Mouse (Mus musculus): ENCODE measurements at regions not wholly inside any gene's neighbourhood (a gene's known extent, or its start where the extent isn't known, plus 50 kb on each side); places are given as distances from the start of the nearest gene placed in this dataset.

GRCm38 (mm10) chr16:30788321-30788781 lies 188.8 kb downstream of the Fam43a start:
- WGBS = 86% methylated on average over 11 of the region's 11 CpGs
- no peak for ATAC-seq (ENCODE audit: low read depth)

GRCm38 (mm10) chr16:30788944-30789781 lies 189.6 kb downstream of the Fam43a start:
- H3K4me3 ChIP-seq = no peak overlapping the region
- peaks cover 31% of the 10 kb centered on the region for H3K4me1 ChIP-seq (replicated peaks)
- no peak overlapping the region for H3K27ac ChIP-seq (replicated peaks)
- no peak overlapping the region for H3K4me2 ChIP-seq
- H3K27me3 ChIP-seq = peaks cover 4% of the 10 kb centered on the region; the same call in 1 of the 2 replicates
- no peaks in the 10 kb centered on the region for H3K9me3 ChIP-seq
- H3K36me3 ChIP-seq = no peaks in the 10 kb centered on the region
- WGBS = 79% methylated on average over 15 of the region's 15 CpGs
- no peak for ATAC-seq (ENCODE audit: low read depth)
- H3K9ac ChIP-seq = no peak overlapping the region

More at GRCm38 (mm10) chr16:30788321-30788781, 188.8 kb downstream of the Fam43a start:
- Histone ChIP-seq H3K9me3 (no peaks in the 10 kb centered on the region), H3K9ac (no peak overlapping the region), H3K36me3 (no peaks in the 10 kb centered on the region), H3K4me3 (no peak overlapping the region), H3K27me3 (peaks cover 4% of the 10 kb centered on the region; the same call in 1 of the 2 replicates), H3K4me2 (no peak overlapping the region), H3K4me1 (replicated peaks) (peaks cover 29% of the 10 kb centered on the region), H3K27ac (replicated peaks) (no peak overlapping the region)

GRCm38 (mm10) chr16:30790036-30790435 lies 190.5 kb downstream of the Fam43a start:
- Histone ChIP-seq H3K9ac (no peak overlapping the region), H3K36me3 (no peaks in the 10 kb centered on the region), H3K4me2 (no peak overlapping the region), H3K9me3 (no peaks in the 10 kb centered on the region), H3K4me1 (replicated peaks) (peaks cover 31% of the 10 kb centered on the region), H3K27me3 (peaks cover 4% of the 10 kb centered on the region; the same call in 1 of the 2 replicates), H3K27ac (replicated peaks) (peak overlapping the region; percentile 61), H3K4me3 (no peak overlapping the region)
- WGBS = 52% methylated on average over 3 of the region's 3 CpGs
- ATAC-seq (ENCODE audit: low read depth) = no peak; the same call in 1 of the 2 replicates

- Histone ChIP-seq H3K4me3 (no peak overlapping the region), H3K36me3 (no peaks in the 10 kb centered on the region), H3K4me1 (replicated peaks) (peaks cover 31% of the 10 kb centered on the region), H3K9ac (no peak overlapping the region), H3K9me3 (no peaks in the 10 kb centered on the region), H3K27me3 (peaks cover 4% of the 10 kb centered on the region; the same call in 1 of the 2 replicates), H3K4me2 (no peak overlapping the region), H3K27ac (replicated peaks) (peak overlapping the region; percentile 61)
- 24% methylated on average over 4 of the region's 4 CpGs for WGBS
- ATAC-seq (ENCODE audit: low read depth) = no peak
Measured at GRCm38 (mm10) chr16:30790551-30791001, 191.1 kb downstream of the Fam43a start.

GRCm38 (mm10) chr16:30791048-30791855 lies 191.7 kb downstream of the Fam43a start:
- WGBS = 60% methylated on average over 10 of the region's 10 CpGs
- Histone ChIP-seq H3K27ac (replicated peaks) (peak overlapping the region; percentile 61; the same call in 1 of the 2 replicates), H3K4me1 (replicated peaks) (peaks cover 31% of the 10 kb centered on the region), H3K4me2 (no peak overlapping the region), H3K36me3 (no peaks in the 10 kb centered on the region), H3K9ac (no peak overlapping the region), H3K27me3 (peaks cover 4% of the 10 kb centered on the region; the same call in 1 of the 2 replicates), H3K4me3 (no peak overlapping the region), H3K9me3 (no peaks in the 10 kb centered on the region)
- no peak for ATAC-seq (ENCODE audit: low read depth)

GRCm38 (mm10) chr16:30792738-30793377 lies 193.3 kb downstream of the Fam43a start:
- Histone ChIP-seq H3K4me2 (no peak overlapping the region), H3K27me3 (no peaks in the 10 kb centered on the region; the same call in 1 of the 2 replicates), H3K36me3 (no peaks in the 10 kb centered on the region), H3K4me1 (replicated peaks) (peaks cover 34% of the 10 kb centered on the region), H3K9me3 (no peaks in the 10 kb centered on the region), H3K27ac (replicated peaks) (no peak overlapping the region), H3K4me3 (no peak overlapping the region), H3K9ac (no peak overlapping the region)
- 0 out of 2 replicates have a peak, but pooled peaks have one; percentile 6 for ATAC-seq (ENCODE audit: low read depth)
- 73% methylated on average over 11 of the region's 11 CpGs for WGBS

- H3K27ac ChIP-seq (replicated peaks) = no peak overlapping the region
- no peak overlapping the region for H3K4me2 ChIP-seq
- H3K9me3 ChIP-seq = no peaks in the 10 kb centered on the region
- ATAC-seq (ENCODE audit: low read depth) = 0 out of 2 replicates have a peak, but pooled peaks have one; percentile 62
- peaks cover 39% of the 10 kb centered on the region for H3K4me1 ChIP-seq (replicated peaks)
- no peak overlapping the region for H3K4me3 ChIP-seq
- H3K27me3 ChIP-seq = no peaks in the 10 kb centered on the region; the same call in 1 of the 2 replicates
- WGBS = 46% methylated on average over 9 of the region's 9 CpGs
- no peak overlapping the region for H3K9ac ChIP-seq
- no peaks in the 10 kb centered on the region for H3K36me3 ChIP-seq
Measured at GRCm38 (mm10) chr16:30793378-30793753, 193.8 kb downstream of the Fam43a start.

- Histone ChIP-seq H3K4me2 (no peak overlapping the region), H3K9me3 (no peaks in the 10 kb centered on the region), H3K4me1 (replicated peaks) (peaks cover 41% of the 10 kb centered on the region), H3K27me3 (no peaks in the 10 kb centered on the region), H3K36me3 (no peaks in the 10 kb centered on the region), H3K27ac (replicated peaks) (no peak overlapping the region), H3K9ac (no peak overlapping the region), H3K4me3 (no peak overlapping the region)
- no peak for ATAC-seq (ENCODE audit: low read depth)
- 89% methylated on average over 3 of the region's 3 CpGs for WGBS
Measured at GRCm38 (mm10) chr16:30793856-30794255, 194.3 kb downstream of the Fam43a start.

GRCm38 (mm10) chr16:30795501-30795904 lies 196.0 kb downstream of the Fam43a start:
- ATAC-seq (ENCODE audit: low read depth) = no peak
- H3K9ac ChIP-seq = no peak overlapping the region
- no peak overlapping the region for H3K4me3 ChIP-seq
- peaks cover 28% of the 10 kb centered on the region for H3K4me1 ChIP-seq (replicated peaks)
- WGBS = 88% methylated on average over 5 of the region's 5 CpGs
- H3K4me2 ChIP-seq = no peak overlapping the region
- H3K27ac ChIP-seq (replicated peaks) = no peak overlapping the region
- no peaks in the 10 kb centered on the region for H3K27me3 ChIP-seq
- H3K9me3 ChIP-seq = no peaks in the 10 kb centered on the region
- H3K36me3 ChIP-seq = no peaks in the 10 kb centered on the region

GRCm38 (mm10) chr16:30796103-30796502 lies 196.6 kb downstream of the Fam43a start:
- 95% methylated on average over 6 of the region's 6 CpGs for WGBS
- no peak overlapping the region for H3K9ac ChIP-seq

GRCm38 (mm10) chr16:30797006-30797405 lies 197.5 kb downstream of the Fam43a start:
- WGBS = 90% methylated on average over 3 of the region's 3 CpGs
- no peaks in the 10 kb centered on the region for H3K9me3 ChIP-seq
- no peaks in the 10 kb centered on the region for H3K27me3 ChIP-seq
- H3K4me2 ChIP-seq = no peak overlapping the region
- H3K4me1 ChIP-seq (replicated peaks) = peaks cover 17% of the 10 kb centered on the region
- no peak for ATAC-seq (ENCODE audit: low read depth)
- H3K36me3 ChIP-seq = no peaks in the 10 kb centered on the region
- no peak overlapping the region for H3K27ac ChIP-seq (replicated peaks)
- no peak overlapping the region for H3K9ac ChIP-seq
- H3K4me3 ChIP-seq = no peak overlapping the region

More at GRCm38 (mm10) chr16:30796103-30796502, 196.6 kb downstream of the Fam43a start:
- Histone ChIP-seq H3K4me2 (no peak overlapping the region), H3K9me3 (no peaks in the 10 kb centered on the region), H3K27me3 (no peaks in the 10 kb centered on the region), H3K4me1 (replicated peaks) (peaks cover 22% of the 10 kb centered on the region), H3K27ac (replicated peaks) (no peak overlapping the region), H3K4me3 (no peak overlapping the region), H3K36me3 (no peaks in the 10 kb centered on the region)
- no peak for ATAC-seq (ENCODE audit: low read depth)
